Mouse (Mus musculus) colon, adult 2 months (tissue): ENCODE measurements around the gene Pcbp3. TPM values are rescaled to one million over a fixed set of nuclear protein-coding genes. Genes with fewer than 3 reads are reported as not detected.

ENCODE experiments used
- polyA plus RNA-seq: library from polyadenylated mRNA; depleted of rRNA; stranded (reverse); fragments of >200 nt; gene quantifications from 2 replicates; pipeline ENCODE4 v1.2.3, GENCODE M21; 2012; rRNA removed

The Pcbp3 gene
- 7.0 and 8.5 TPM in 2 replicates for polyA plus RNA-seq

GRCm38 (mm10) chr10:76961790-76962489, at the start of gene Pcbp3:
Pcbp3 (minus strand) TSS chr10:76961887.

GRCm38 (mm10) chr10:76725682-76726285, 235.9 kb downstream of the Pcbp3 start, which contains the start of gene Col6a1:
Col6a1 (minus strand) TSS chr10:76726168.

Other genes with a start within 250 kb of the Pcbp3 start
- 166 and 185 TPM in 2 replicates for gene Col6a1, start 235.7 kb downstream of the Pcbp3 start, polyA plus RNA-seq
- gene Slc19a1, start 70.4 kb upstream of the Pcbp3 start, polyA plus RNA-seq = 41.3 and 47.5 TPM in 2 replicates
- 48.7 and 51.5 TPM in 2 replicates for gene Col18a1, start 204.7 kb upstream of the Pcbp3 start, polyA plus RNA-seq